Comparison of ENCODE assay signal across 8 mouse cellular contexts in the genomic region with DNA sequence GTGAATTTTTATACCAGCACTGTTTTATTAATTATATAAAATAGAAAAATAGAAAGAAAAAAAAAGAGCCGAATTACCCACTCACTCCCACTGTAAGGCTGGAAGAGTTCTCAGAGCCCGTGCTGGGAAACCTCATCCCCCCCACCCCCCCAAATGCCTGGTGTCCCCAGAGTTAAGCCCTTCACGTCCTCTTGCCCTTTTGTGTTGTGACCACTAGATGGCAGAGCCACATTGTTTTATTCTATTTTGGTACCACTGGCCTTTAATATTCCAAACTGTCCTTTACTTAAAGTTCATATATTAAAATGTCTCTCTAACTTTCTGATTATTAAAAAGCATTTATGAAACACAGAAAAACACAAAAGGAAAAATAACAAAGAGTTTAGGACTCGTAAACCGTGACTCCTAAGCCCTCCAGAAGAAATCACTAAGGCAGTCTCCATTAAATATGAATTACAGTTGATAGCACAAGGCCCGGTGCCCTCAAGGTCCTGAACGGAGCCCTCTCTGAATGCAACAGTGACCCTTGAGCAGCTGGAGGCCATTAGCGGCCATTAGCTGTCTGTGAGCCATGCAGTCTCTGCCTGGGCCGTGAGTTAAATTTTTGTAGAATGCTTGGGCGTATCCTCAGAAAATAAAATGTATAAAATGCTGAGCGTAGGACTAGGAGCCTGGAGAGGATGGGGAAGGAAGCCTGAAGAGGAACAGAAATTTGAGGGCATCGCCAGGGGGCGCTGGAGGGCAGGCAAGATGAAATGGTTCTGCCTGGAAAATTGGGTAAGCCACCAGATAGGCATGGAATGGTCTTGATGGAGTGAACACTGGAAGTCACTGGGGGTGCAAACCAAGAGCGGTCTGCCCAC. TPM values are rescaled to one million over a fixed set of nuclear protein-coding genes. Genes with fewer than 3 reads are reported as not detected.
DNase-seq lines count a peak whose midpoint lies in the region; ATAC-seq lines count a peak whose summit lies in the region.

No protein-coding gene starts in this region.

- H3K9me3 ChIP-seq in embryonic facial prominence, embryonic 13.5 days = no peaks in the 10 kb centered on the region
- H3K9me3 ChIP-seq in kidney, embryonic 16.5 days (ENCODE audit: low read length) = no peaks in the 10 kb centered on the region
- H3K9me3 ChIP-seq in stomach, embryonic 14.5 days (ENCODE audit: control insufficient read depth, low read depth, low read length) = no peaks in the 10 kb centered on the region

- H3K4me2 ChIP-seq in embryonic facial prominence, embryonic 13.5 days = peak overlapping the region; percentile 42
- H3K4me2 ChIP-seq in kidney, embryonic 16.5 days (replicated peaks; ENCODE audit: low read depth, low read length) = 0 out of 2 replicates have a peak overlapping the region, but pooled peaks have one; percentile 3
- H3K4me2 ChIP-seq in stomach, embryonic 14.5 days (replicated peaks; ENCODE audit: low read depth, low read length) = no peak overlapping the region

- no peak overlapping the region for H3K27ac ChIP-seq in embryonic facial prominence, embryonic 13.5 days
- H3K27ac ChIP-seq in kidney, embryonic 16.5 days (ENCODE audit: low read length) = no peak overlapping the region
- H3K27ac ChIP-seq in stomach, embryonic 14.5 days (ENCODE audit: low read length) = no peak overlapping the region

- 0 out of 2 replicates have a peak, but pooled peaks have one; percentile 11 for ATAC-seq in embryonic facial prominence, embryonic 13.5 days (ENCODE audit: insufficient number of reproducible peaks, insufficient read depth, low FRiP score, low TSS enrichment, low read depth)
- ATAC-seq in kidney, embryonic 16.5 days (ENCODE audit: low FRiP score, low TSS enrichment) = peak; percentile 61
- peak; percentile 51; the same call in 1 of the 2 replicates for ATAC-seq in stomach, embryonic 14.5 days (ENCODE audit: insufficient number of reproducible peaks, insufficient read depth, low FRiP score, low read depth)

- no peak overlapping the region for H3K4me3 ChIP-seq in embryonic facial prominence, embryonic 13.5 days
- H3K4me3 ChIP-seq in kidney, embryonic 16.5 days (ENCODE audit: low read length) = no peak overlapping the region
- H3K4me3 ChIP-seq in stomach, embryonic 14.5 days (ENCODE audit: low read depth, low read length) = no peak overlapping the region

- DNase-seq in A20 (ENCODE audit: low read depth, low spot score) (peak; percentile 50), liver (peak; percentile 81)
- peak; percentile 90 to 93 for DNase-seq in adrenal gland, postnatal 36 days
- peak; percentile 64 to 82 for DNase-seq in heart, adult 9 months (ENCODE audit: low spot score in 2 of 2)
- DNase-seq in natural killer cell, adult 2 months (ENCODE audit: low spot score in 2 of 2) = peak; percentile 19 to 52

- WGBS in embryonic facial prominence, embryonic 13.5 days = 22% methylated on average over 14 of the region's 14 CpGs
- WGBS in kidney, embryonic 16.5 days = 17% methylated on average over 14 of the region's 14 CpGs
- 27% methylated on average over 14 of the region's 14 CpGs for WGBS in stomach, embryonic 14.5 days

- no peaks in the 10 kb centered on the region for H3K36me3 ChIP-seq in embryonic facial prominence, embryonic 13.5 days
- no peaks in the 10 kb centered on the region; the same call in 1 of the 2 replicates for H3K36me3 ChIP-seq in kidney, embryonic 16.5 days (ENCODE audit: insufficient read depth, low read length)
- no peaks in the 10 kb centered on the region; the same call in 1 of the 2 replicates for H3K36me3 ChIP-seq in stomach, embryonic 14.5 days (ENCODE audit: control insufficient read depth, insufficient read depth, low read length)

- H3K4me1 ChIP-seq in embryonic facial prominence, embryonic 13.5 days = peaks cover 41% of the 10 kb centered on the region
- peaks cover 10% of the 10 kb centered on the region for H3K4me1 ChIP-seq in kidney, embryonic 16.5 days (ENCODE audit: insufficient read depth, low read length)
- H3K4me1 ChIP-seq in stomach, embryonic 14.5 days (ENCODE audit: control insufficient read depth, insufficient read depth, low read length) = peaks cover 13% of the 10 kb centered on the region

- no peak overlapping the region for H3K9ac ChIP-seq in embryonic facial prominence, embryonic 13.5 days
- H3K9ac ChIP-seq in kidney, embryonic 16.5 days (replicated peaks; ENCODE audit: low read length) = no peak overlapping the region
- H3K9ac ChIP-seq in stomach, embryonic 14.5 days (replicated peaks; ENCODE audit: low read depth, low read length) = no peak overlapping the region

- no peaks in the 10 kb centered on the region for H3K27me3 ChIP-seq in embryonic facial prominence, embryonic 13.5 days
- H3K27me3 ChIP-seq in kidney, embryonic 16.5 days (ENCODE audit: insufficient read depth, low read length) = no peaks in the 10 kb centered on the region
- no peaks in the 10 kb centered on the region for H3K27me3 ChIP-seq in stomach, embryonic 14.5 days (ENCODE audit: control insufficient read depth, insufficient read depth, low read length)

RNA-seq across cellular contexts. Expression of gene Casp7, which starts 25.8 kb away (rescaled TPM):
- 1 to 10 TPM; 7.2 to 9.9 TPM for total RNA-seq in adrenal gland, postnatal 36 days (2021)
- 29.1 and 29.6 TPM in 2 replicates for polyA plus RNA-seq in embryonic facial prominence, embryonic 13.5 days (2015; fragmentation: Nextera tagmentation; extraction: Ambion mirVana)
- 26.6 and 27.2 TPM in 2 replicates for polyA plus RNA-seq in kidney, embryonic 16.5 days (2015; fragmentation: Nextera tagmentation; extraction: Ambion mirVana)
- 29.1 and 31.3 TPM in 2 replicates for polyA plus RNA-seq in stomach, embryonic 14.5 days (2014; fragmentation: Nextera tagmentation; extraction: Ambion mirVana)

RNA-seq across cellular contexts. Expression of gene Nrap, which starts 32.9 kb away (rescaled TPM):
- total RNA-seq in adrenal gland, postnatal 36 days (2021) = under 1 TPM; 0.07 to 0.20 TPM
- 0.10 and 0.65 TPM in 2 replicates for polyA plus RNA-seq in embryonic facial prominence, embryonic 13.5 days (2015; fragmentation: Nextera tagmentation; extraction: Ambion mirVana)
- polyA plus RNA-seq in kidney, embryonic 16.5 days (2015; fragmentation: Nextera tagmentation; extraction: Ambion mirVana) = 0.36 and 0.37 TPM in 2 replicates
- polyA plus RNA-seq in stomach, embryonic 14.5 days (2014; fragmentation: Nextera tagmentation; extraction: Ambion mirVana) = 0.26 and 0.45 TPM in 2 replicates

RNA-seq across cellular contexts. Expression of gene Plekhs1, which starts 38.7 kb away (rescaled TPM):
- total RNA-seq in adrenal gland, postnatal 36 days (2021) = under 1 TPM in 1 of 2 experiments, not detected in 1; 0.26 TPM
- 0.65 and 0.84 TPM in 2 replicates for polyA plus RNA-seq in embryonic facial prominence, embryonic 13.5 days (2015; fragmentation: Nextera tagmentation; extraction: Ambion mirVana)
- polyA plus RNA-seq in kidney, embryonic 16.5 days (2015; fragmentation: Nextera tagmentation; extraction: Ambion mirVana) = 0.77 and 0.90 TPM in 2 replicates
- polyA plus RNA-seq in stomach, embryonic 14.5 days (2014; fragmentation: Nextera tagmentation; extraction: Ambion mirVana) = 0.51 and 1.4 TPM in 2 replicates

Comparison
In these comparisons a context has a peak if more than half of its experiments do, and no peak if none do; other contexts are left out.
1. DNase-seq: peak in every context shown above with its lines; median percentile 92 in adrenal gland, postnatal 36 days; 81 in liver; 73 in heart, adult 9 months; 50 in A20; 36 in natural killer cell, adult 2 months.
2. ATAC-seq: peak in every context shown above with its lines; median percentile 61 in kidney, embryonic 16.5 days; 51 in stomach, embryonic 14.5 days; 11 in embryonic facial prominence, embryonic 13.5 days.